Mouse (Mus musculus) neural tube, embryonic 13.5 days (tissue): ENCODE measurements around the gene Sirt4. TPM values are rescaled to one million over a fixed set of nuclear protein-coding genes. Genes with fewer than 3 reads are reported as not detected.
"Not testable (repeated sequence)": the region's sequence is repeated elsewhere in the genome, so short reads cannot be mapped to it uniquely, and the experiment has no call there.

ENCODE experiments used
- ATAC-seq: fragments of 200-750 bp; cut with Nextera tagmentation; 2 replicates; pipeline ENCODE4 v1.8.0; 2017; ENCODE audit warnings: low read depth, mild to moderate bottlenecking, moderate TSS enrichment, moderate library complexity
- H3K27ac ChIP-seq: fragments of 300-500 bp; sonication (generic); replicated peaks from 2 replicates; pipeline ENCODE4 v1.5.1; 2015; ENCODE audit warnings: moderate library complexity, mild to moderate bottlenecking, inconsistent platforms
- H3K27me3 ChIP-seq: fragments of 300-500 bp; sonication (generic); 2 replicates; pipeline ENCODE4 v1.6.1; 2015; ENCODE audit warnings: mild to moderate bottlenecking, inconsistent platforms
- H3K36me3 ChIP-seq: fragments of 300-500 bp; sonication (generic); 2 replicates; pipeline ENCODE4 v1.6.1; 2015; ENCODE audit warnings: mild to moderate bottlenecking, inconsistent platforms
- H3K4me1 ChIP-seq: fragments of 300-500 bp; sonication (generic); replicated peaks from 2 replicates; pipeline ENCODE4 v1.6.1; 2015; ENCODE audit warnings: inconsistent platforms
- H3K4me2 ChIP-seq: fragments of 300-500 bp; sonication (generic); 2 replicates; pipeline ENCODE4 v1.6.1; 2015; ENCODE audit warnings: inconsistent platforms, mild to moderate bottlenecking, moderate library complexity
- H3K4me3 ChIP-seq: fragments of 300-500 bp; sonication (generic); 2 replicates; pipeline ENCODE4 v1.5.1; 2015; ENCODE audit warnings: mild to moderate bottlenecking, inconsistent platforms
- H3K9ac ChIP-seq: fragments of 300-500 bp; sonication (generic); 2 replicates; pipeline ENCODE4 v1.6.1; 2015; ENCODE audit warnings: moderate library complexity, mild to moderate bottlenecking, inconsistent platforms
- H3K9me3 ChIP-seq: fragments of 300-500 bp; sonication (generic); 2 replicates; pipeline ENCODE4 v1.6.1; 2016; ENCODE audit warnings: inconsistent platforms
- WGBS: fragments of 180-500 bp; shearing (Covaris S2); methylation state at CpG from one replicate; pipeline ENCODE4 v1.1.7; 2015; 5-methylcytosine and 5-hydroxymethylcytosine counted together
- polyA plus RNA-seq: library from polyadenylated mRNA; unstranded; fragments of >200 nt; fragmentation: Nextera tagmentation; extraction: Ambion mirVana; gene quantifications from 2 replicates; pipeline ENCODE4 v1.2.1, GENCODE M21; 2015

Gene Sirt4
- polyA plus RNA-seq, 1 experiment from 2014 or later, result 26.8 TPM

- ATAC-seq, result no peak
- H3K36me3 ChIP-seq, result 0 out of 2 replicates have a peak, but pooled peaks cover 10% of the 10 kb centered on the region
- no peaks in the 10 kb centered on the region for H3K27me3 ChIP-seq
- WGBS, result 95% methylated on average over 14 of the region's 14 CpGs
- H3K9me3 ChIP-seq, result no peaks in the 10 kb centered on the region
- no peak overlapping the region for H3K4me2 ChIP-seq
- no peak overlapping the region for H3K4me3 ChIP-seq
- H3K4me1 ChIP-seq, result peaks cover 39% of the 10 kb centered on the region
- no peak overlapping the region for H3K27ac ChIP-seq
- H3K9ac ChIP-seq, result no peak overlapping the region
These were observed 28.7 kb upstream of the Sirt4 start for GRCm38 (mm10) chr5:115513246-115513645.

GRCm38 (mm10) chr5:115512375-115512774, 27.9 kb upstream of the Sirt4 start:
- Histone ChIP-seq H3K27ac (no peak overlapping the region), H3K9ac (no peak overlapping the region), H3K9me3 (no peaks in the 10 kb centered on the region), H3K4me1 (peaks cover 47% of the 10 kb centered on the region), H3K36me3 (0 out of 2 replicates have a peak, but pooled peaks cover 10% of the 10 kb centered on the region), H3K4me3 (no peak overlapping the region), H3K27me3 (no peaks in the 10 kb centered on the region), H3K4me2 (no peak overlapping the region)
- 88% methylated on average over 7 of the region's 7 CpGs for WGBS
- ATAC-seq, result no peak

- Histone ChIP-seq H3K36me3 (0 out of 2 replicates have a peak, but pooled peaks cover 4% of the 10 kb centered on the region), H3K27ac (peak overlapping the region; percentile 52), H3K9me3 (no peaks in the 10 kb centered on the region), H3K4me1 (peaks cover 47% of the 10 kb centered on the region), H3K9ac (peak overlapping the region; percentile 44), H3K27me3 (no peaks in the 10 kb centered on the region), H3K4me3 (peak overlapping the region; percentile 90; the same call in 1 of the 2 replicates), H3K4me2 (peak overlapping the region; percentile 81)
- 61% methylated on average over 15 of the region's 15 CpGs for WGBS
- ATAC-seq, result no peak
These were observed 25.5 kb upstream of the Sirt4 start for GRCm38 (mm10) chr5:115509790-115510689.

GRCm38 (mm10) chr5:115509321-115509761, 24.8 kb upstream of the Sirt4 start:
- WGBS, result 43% methylated on average over 15 of the region's 15 CpGs
- Histone ChIP-seq H3K4me3 (peak overlapping the region; percentile 90), H3K9me3 (no peaks in the 10 kb centered on the region), H3K27ac (peak overlapping the region; percentile 52), H3K4me2 (peak overlapping the region; percentile 81), H3K27me3 (no peaks in the 10 kb centered on the region), H3K9ac (peak overlapping the region; percentile 44), H3K36me3 (0 out of 2 replicates have a peak, but pooled peaks cover 4% of the 10 kb centered on the region), H3K4me1 (peaks cover 40% of the 10 kb centered on the region)
- ATAC-seq, result no peak

- Histone ChIP-seq H3K9ac (peak overlapping the region; percentile 94), H3K9me3 (no peaks in the 10 kb centered on the region), H3K4me2 (peak overlapping the region; percentile 81), H3K27ac (peak overlapping the region; percentile 28; the same call in 1 of the 2 replicates), H3K4me3 (peak overlapping the region; percentile 90), H3K27me3 (no peaks in the 10 kb centered on the region), H3K4me1 (peaks cover 38% of the 10 kb centered on the region), H3K36me3 (0 out of 2 replicates have a peak, but pooled peaks cover 4% of the 10 kb centered on the region)
- WGBS, result 23% methylated on average over 10 of the region's 10 CpGs
- no peak for ATAC-seq
These were observed 24.3 kb upstream of the Sirt4 start for GRCm38 (mm10) chr5:115508859-115509147.

GRCm38 (mm10) chr5:115507981-115508858, 23.7 kb upstream of the Sirt4 start:
- 0 out of 2 replicates have a peak, but pooled peaks cover 4% of the 10 kb centered on the region for H3K36me3 ChIP-seq
- 51% methylated on average over 18 of the region's 18 CpGs for WGBS
- peaks cover 38% of the 10 kb centered on the region for H3K4me1 ChIP-seq
- no peaks in the 10 kb centered on the region for H3K27me3 ChIP-seq
- H3K4me3 ChIP-seq, result peak overlapping the region; percentile 90
- peak overlapping the region; percentile 81 for H3K4me2 ChIP-seq
- H3K27ac ChIP-seq, result peak overlapping the region; percentile 30
- no peak for ATAC-seq
- H3K9ac ChIP-seq, result peak overlapping the region; percentile 94
- no peaks in the 10 kb centered on the region for H3K9me3 ChIP-seq

GRCm38 (mm10) chr5:115507267-115507980, 22.9 kb upstream of the Sirt4 start:
- Histone ChIP-seq H3K9ac (peak overlapping the region; percentile 94), H3K27ac (peak overlapping the region; percentile 30; the same call in 1 of the 2 replicates), H3K27me3 (no peaks in the 10 kb centered on the region), H3K9me3 (no peaks in the 10 kb centered on the region), H3K4me3 (peak overlapping the region; percentile 90), H3K4me1 (peaks cover 38% of the 10 kb centered on the region), H3K36me3 (no peaks in the 10 kb centered on the region), H3K4me2 (peak overlapping the region; percentile 81)
- WGBS, result 25% methylated on average over 12 of the region's 12 CpGs
- no peak; the same call in 1 of the 2 replicates for ATAC-seq

GRCm38 (mm10) chr5:115506454-115507201, 22.1 kb upstream of the Sirt4 start, which contains the start of gene Pxn:
Pxn (plus strand) TSS chr5:115506676.
- no peaks in the 10 kb centered on the region for H3K36me3 ChIP-seq
- H3K27ac ChIP-seq, result peak within 1 kb of the TSS; percentile 42; the same call in 1 of the 2 replicates
- under 1% methylated on average over 72 of the region's 74 CpGs for WGBS

GRCm38 (mm10) chr5:115505617-115506016, 21.1 kb upstream of the Sirt4 start:
- not testable (repeated sequence) for ATAC-seq, H3K4me3 ChIP-seq, H3K27ac ChIP-seq, H3K27me3 ChIP-seq, H3K9me3 ChIP-seq, H3K9ac ChIP-seq, H3K4me2 ChIP-seq, H3K36me3 ChIP-seq
- 78% methylated on average over 4 of the region's 4 CpGs for WGBS
- peaks cover 37% of the 10 kb centered on the region for H3K4me1 ChIP-seq

More at GRCm38 (mm10) chr5:115506454-115507201, 22.1 kb upstream of the Sirt4 start, which contains the start of gene Pxn:
- no peaks in the 10 kb centered on the region for H3K9me3 ChIP-seq
- no peaks in the 10 kb centered on the region for H3K27me3 ChIP-seq
- peak within 1 kb of the TSS; percentile 94 for H3K9ac ChIP-seq
- peak within 1 kb of the TSS; percentile 90 for H3K4me3 ChIP-seq
- peak; percentile 78 for ATAC-seq
- H3K4me1 ChIP-seq, result peaks cover 38% of the 10 kb centered on the region
- peak within 1 kb of the TSS; percentile 81 for H3K4me2 ChIP-seq

- H3K9ac ChIP-seq, result no peak overlapping the region
- no peak for ATAC-seq
- H3K36me3 ChIP-seq, result no peaks in the 10 kb centered on the region
- H3K4me3 ChIP-seq, result no peak overlapping the region
- H3K27me3 ChIP-seq, result no peaks in the 10 kb centered on the region
- no peaks in the 10 kb centered on the region for H3K9me3 ChIP-seq
- WGBS, result 59% methylated on average over 12 of the region's 12 CpGs
- H3K4me1 ChIP-seq, result peaks cover 11% of the 10 kb centered on the region
- no peak overlapping the region for H3K27ac ChIP-seq
- no peak overlapping the region for H3K4me2 ChIP-seq
These were observed 18.5 kb upstream of the Sirt4 start for GRCm38 (mm10) chr5:115503035-115503434.
